Mouse (Mus musculus) bone marrow macrophage, adult 2 months (primary cell): ENCODE measurements around the gene Mef2c. TPM values are rescaled to one million over a fixed set of nuclear protein-coding genes. Genes with fewer than 3 reads are reported as not detected.
A peak's percentile ranks its signal among the peaks of the same experiment; 100 is the strongest.

Experiments used
- H3K27ac ChIP-seq: 2 replicates; pipeline ENCODE4 v1.5.1; 2012; ENCODE audit warnings: low read depth, low read length; ENCODE audit not compliant: insufficient read depth
- H3K4me1 ChIP-seq: 2 replicates; pipeline ENCODE4 v1.6.1; 2012; ENCODE audit warnings: low read length; ENCODE audit not compliant: control insufficient read depth, insufficient read depth
- H3K4me3 ChIP-seq: 2 replicates; pipeline ENCODE4 v1.5.1; 2012; ENCODE audit warnings: mild to moderate bottlenecking, low read length, moderate library complexity; ENCODE audit not compliant: insufficient read depth
- CTCF ChIP-seq: IDR thresholded peaks from 2 replicates; pipeline ENCODE4 v1.5.1; 2012; ENCODE audit warnings: low read depth, mild to moderate bottlenecking, low read length, moderate library complexity
- POLR2A ChIP-seq: IDR thresholded peaks from 2 replicates; pipeline ENCODE4 v1.6.1; 2012; ENCODE audit warnings: mild to moderate bottlenecking, low read depth, low read length, borderline replicate concordance
- polyA plus RNA-seq: library from polyadenylated mRNA; stranded (reverse); fragments of >200 nt; gene quantifications from 2 replicates; pipeline ENCODE4 v1.2.4, GENCODE M21; 2012; ENCODE audit not compliant: missing spikeins, insufficient read depth, insufficient read length

The Mef2c gene
- polyA plus RNA-seq, 1 experiment = 61.5 TPM

DNA sequence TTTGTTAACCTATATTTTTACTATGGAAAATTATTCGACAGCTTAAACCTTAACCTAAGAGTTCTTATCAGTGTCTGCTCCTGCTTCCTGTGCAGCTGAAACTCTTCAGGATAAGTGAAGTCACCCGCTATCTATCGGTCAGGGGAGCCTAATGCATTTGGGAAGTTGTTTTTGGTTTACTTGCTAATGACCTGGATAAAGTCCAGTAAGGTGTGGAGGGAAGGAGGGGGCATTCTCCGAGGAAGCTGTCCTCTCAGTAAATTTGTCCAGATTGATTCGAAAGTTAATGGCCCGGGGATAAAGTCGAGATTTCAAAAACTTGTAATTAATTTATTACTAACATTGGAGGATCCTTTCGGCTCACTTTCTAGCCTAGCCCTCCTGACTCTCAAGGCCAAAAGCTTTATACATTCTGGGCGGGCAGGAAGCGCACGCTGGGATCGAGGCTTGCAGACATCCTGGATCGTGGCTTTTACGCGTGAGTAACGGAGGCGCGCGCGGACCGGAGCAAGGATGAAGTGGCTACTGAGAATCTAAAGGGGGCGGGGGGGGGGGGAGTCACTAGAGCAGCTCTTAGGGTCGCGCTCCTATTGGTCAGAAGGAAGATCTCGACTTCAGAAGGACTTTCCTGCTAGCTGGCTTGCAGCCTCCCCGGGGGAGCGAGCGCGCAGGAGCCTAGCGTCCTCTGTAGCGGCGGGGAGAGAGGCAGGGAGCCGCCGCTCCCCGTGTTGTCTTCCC lies 19.6 kb downstream of the Mef2c start:
- Histone ChIP-seq H3K4me1 (0 out of 2 replicates have a peak, but pooled peaks cover 2% of the 10 kb centered on the region), H3K27ac (peak overlapping the region; percentile 90), H3K4me3 (peak overlapping the region; percentile 73)
- TF ChIP-seq POLR2A (no peak), CTCF (no peak)

DNA sequence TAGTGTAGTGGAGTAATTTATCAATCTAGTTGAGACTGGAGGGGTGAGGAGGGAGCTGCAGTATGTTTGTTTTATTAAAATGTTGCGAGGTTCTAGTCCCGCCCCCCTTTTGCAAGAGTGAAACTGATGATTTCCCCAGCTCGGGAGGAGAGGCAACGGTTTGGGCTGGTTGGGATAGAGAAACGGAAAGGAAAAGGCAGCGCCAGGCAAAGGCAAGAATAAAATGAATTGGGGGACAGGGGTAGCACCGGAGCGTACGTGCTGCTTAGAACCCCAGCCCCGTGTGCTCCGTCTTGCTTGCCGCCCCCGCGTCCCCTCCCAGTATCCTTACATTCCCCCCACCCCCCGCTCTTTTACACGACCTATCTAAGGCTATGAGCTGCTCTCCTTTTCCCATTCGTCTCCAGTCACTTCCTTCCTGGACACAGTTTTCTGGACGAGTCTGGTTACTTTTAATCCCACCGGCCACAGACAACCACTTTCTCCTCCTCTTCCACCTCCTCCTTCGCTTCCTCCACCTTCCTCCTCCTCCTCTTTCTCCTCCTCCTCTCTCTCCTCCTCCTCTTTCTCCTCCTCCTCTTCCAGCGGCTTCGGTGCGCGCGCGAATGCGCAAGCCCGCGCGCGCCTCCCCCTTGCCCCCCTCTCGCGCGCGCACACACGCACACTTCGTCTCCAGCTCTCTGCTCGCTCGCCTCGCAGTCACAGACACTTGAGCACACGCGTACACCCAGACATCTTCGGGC lies 20.5 kb downstream of the Mef2c start:
- 0 out of 2 replicates have a peak, but pooled peaks cover 2% of the 10 kb centered on the region for H3K4me1 ChIP-seq
- peak overlapping the region; percentile 90 for H3K27ac ChIP-seq
- peak overlapping the region; percentile 73 for H3K4me3 ChIP-seq
- no peak for TF ChIP-seq CTCF
- no peak for TF ChIP-seq POLR2A

DNA sequence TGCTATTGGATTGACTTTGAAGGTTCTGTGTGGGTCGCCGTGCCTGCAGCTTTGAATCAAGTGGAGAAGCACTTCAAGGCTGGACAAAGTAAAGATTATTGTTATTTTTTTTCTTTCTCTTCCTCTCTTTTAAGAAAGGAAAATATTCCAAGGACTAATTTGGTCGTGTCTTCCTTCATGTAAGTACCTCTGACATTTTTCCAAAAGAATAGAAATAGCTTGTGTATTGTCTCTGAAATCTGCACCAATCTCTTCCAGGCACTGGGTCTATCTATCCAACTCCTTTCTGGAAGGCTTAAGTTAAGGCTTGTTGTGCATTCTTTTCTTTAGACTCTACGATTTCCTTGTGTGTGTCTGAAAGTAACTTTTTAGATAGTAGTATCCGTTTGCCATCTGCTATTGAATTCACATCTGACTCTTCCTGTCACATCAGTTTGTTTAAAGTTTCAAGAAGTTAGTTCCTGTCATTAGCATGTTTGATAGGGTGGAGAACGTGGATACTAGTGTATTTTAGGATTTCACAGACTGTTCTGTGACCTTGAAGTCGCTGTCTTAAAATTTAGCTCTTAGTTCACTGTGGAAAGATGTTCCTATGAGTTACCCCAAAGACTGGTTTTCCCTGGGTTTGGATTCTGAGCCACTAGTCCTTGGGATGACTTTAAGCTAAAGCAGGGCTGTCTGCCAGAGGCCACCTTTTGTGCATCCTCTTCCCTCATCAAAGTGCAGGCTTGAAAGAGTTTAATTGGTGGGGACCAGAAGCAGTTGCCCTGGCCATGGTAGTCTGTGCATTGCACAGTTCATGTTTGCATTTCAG lies 21.3 kb downstream of the Mef2c start:
- TF ChIP-seq POLR2A (no peak), CTCF (no peak)
- peak overlapping the region; percentile 73 for H3K4me3 ChIP-seq
- peak overlapping the region; percentile 90 for H3K27ac ChIP-seq
- H3K4me1 ChIP-seq = 0 out of 2 replicates have a peak, but pooled peaks cover 2% of the 10 kb centered on the region

DNA sequence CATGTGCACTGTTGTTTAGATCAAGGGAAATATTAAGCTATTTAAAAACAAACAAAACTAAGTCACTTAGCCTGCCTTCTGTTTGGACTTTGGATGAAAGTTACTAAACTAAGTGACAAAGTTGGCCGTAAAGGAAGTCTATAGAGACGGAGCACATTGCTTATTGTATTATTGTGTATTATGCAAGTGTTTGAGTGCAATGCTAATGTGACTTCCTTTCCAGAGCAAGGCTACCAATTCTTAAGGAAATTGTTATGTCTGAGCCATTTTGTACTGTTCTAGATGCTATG lies 21.8 kb downstream of the Mef2c start:
- Histone ChIP-seq H3K27ac (peak overlapping the region; percentile 90), H3K4me3 (peak overlapping the region; percentile 73), H3K4me1 (0 out of 2 replicates have a peak, but pooled peaks cover 2% of the 10 kb centered on the region)
- TF ChIP-seq POLR2A = no peak
- TF ChIP-seq CTCF = no peak

- Histone ChIP-seq H3K4me1 (0 out of 2 replicates have a peak, but pooled peaks cover 2% of the 10 kb centered on the region), H3K27ac (peak overlapping the region; percentile 90), H3K4me3 (peak overlapping the region; percentile 73)
- TF ChIP-seq CTCF (no peak), POLR2A (no peak)
Measured at GRCm38 (mm10) chr13:83526066-83526465, 22.2 kb downstream of the Mef2c start.

DNA sequence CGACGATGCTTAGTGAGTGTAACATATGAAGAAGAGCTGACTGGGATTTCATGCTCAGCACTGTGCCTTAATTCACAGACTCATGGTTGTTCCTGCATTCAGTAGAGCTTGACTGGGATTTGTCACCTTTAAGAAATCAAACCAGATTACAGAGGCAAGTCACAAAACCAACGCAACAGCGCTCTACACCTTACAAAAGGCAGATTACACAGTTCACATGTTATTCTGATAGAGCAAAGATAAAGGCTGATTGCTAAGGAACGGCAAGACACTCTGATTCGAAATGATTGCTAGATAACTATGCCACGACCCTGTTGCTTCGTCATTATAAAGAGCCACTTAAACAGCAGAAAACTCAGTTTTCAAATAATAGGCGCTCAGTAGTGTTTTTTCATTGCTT lies 24.1 kb downstream of the Mef2c start:
- TF ChIP-seq POLR2A (no peak), CTCF (no peak)
- Histone ChIP-seq H3K27ac (peak overlapping the region; percentile 41), H3K4me3 (peak overlapping the region; percentile 57), H3K4me1 (peaks cover 3% of the 10 kb centered on the region; the same call in 1 of the 2 replicates)

DNA sequence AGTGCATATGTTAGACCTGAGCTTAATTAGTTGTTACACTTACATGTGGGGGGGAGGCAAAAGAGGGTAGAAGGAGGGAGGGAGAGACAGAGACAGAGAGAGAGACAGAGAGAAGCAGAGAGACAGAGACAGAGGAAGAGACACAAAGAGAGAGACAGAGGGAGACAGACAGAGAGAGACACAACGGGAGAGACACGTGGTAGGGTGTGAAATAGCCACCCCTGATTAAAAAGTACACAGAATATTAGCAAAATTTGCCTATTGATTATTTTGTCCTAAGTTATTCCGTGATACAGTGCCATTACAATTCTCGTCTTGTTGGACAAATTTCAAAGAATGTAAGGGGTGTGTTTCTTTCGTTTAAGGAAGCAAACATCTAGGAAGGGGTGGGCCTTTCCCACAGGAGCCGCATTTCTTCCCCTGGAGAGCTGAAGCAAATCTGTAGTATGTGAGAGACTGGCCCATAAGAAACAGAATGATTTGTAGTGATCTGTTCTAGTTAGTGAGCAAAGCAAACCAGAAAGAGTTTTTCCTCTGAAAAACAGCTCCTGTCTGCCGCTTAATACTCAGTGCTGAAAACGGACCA lies 26.0 kb downstream of the Mef2c start:
- Histone ChIP-seq H3K27ac (peak overlapping the region; percentile 61), H3K4me1 (peaks cover 3% of the 10 kb centered on the region; the same call in 1 of the 2 replicates), H3K4me3 (peak overlapping the region; percentile 53)
- no peak for TF ChIP-seq CTCF
- TF ChIP-seq POLR2A = no peak

- Histone ChIP-seq H3K4me1 (peaks cover 3% of the 10 kb centered on the region; the same call in 1 of the 2 replicates), H3K4me3 (no peak overlapping the region)
- TF ChIP-seq POLR2A (no peak), CTCF (no peak)
Measured at GRCm38 (mm10) chr13:83530889-83531288, 27.1 kb downstream of the Mef2c start.

DNA sequence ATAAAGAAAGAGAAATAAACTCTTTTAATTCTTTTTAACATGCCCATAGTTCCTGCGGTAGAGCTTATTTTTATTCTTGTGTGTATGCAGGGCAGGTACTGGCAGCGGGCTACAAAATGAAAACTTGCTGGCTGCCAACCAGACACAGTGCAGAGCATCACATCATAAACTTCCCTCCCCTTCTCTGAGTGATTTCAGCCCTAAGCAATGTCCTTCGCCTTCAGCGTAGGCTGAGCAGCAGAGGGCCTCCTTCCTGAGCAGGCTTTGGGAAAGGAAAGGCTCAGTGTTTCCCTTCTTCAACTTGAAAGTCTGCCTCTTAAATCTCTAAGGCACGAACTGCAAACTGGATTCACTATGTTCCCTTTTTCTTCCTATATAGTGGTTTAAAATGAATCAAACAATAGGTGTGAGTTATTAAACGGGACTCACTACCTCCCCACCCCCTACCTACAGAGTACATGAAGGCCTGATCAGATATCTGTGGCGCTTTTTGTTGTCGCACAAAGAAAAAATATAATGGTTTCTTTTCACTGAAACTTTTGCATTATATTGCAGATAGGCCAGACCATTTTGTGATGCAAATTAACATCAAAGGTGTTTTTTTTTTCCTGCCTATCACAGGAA lies 28.2 kb downstream of the Mef2c start:
- Histone ChIP-seq H3K4me3 (peak overlapping the region; percentile 37), H3K4me1 (peaks cover 3% of the 10 kb centered on the region; the same call in 1 of the 2 replicates)

More at GRCm38 (mm10) chr13:83530889-83531288, 27.1 kb downstream of the Mef2c start:
- H3K27ac ChIP-seq = no peak overlapping the region

More for the DNA sequence above, 28.2 kb downstream of the Mef2c start:
- TF ChIP-seq CTCF = no peak
- no peak for TF ChIP-seq POLR2A
- peak overlapping the region; percentile 71 for H3K27ac ChIP-seq
